Mouse (Mus musculus) T-helper 1 cell (primary cell): Measurements from ENCODE around the gene H2afj.

Experiments used
- in situ Hi-C: fragments of 300-600 bp; cut with MboI, MseI; formaldehyde crosslinking; loops from one replicate; pipeline ENCODE4 v1.15.1; 2025; ENCODE audit warnings: high pct_unique_total_duplicates

H2afj gene

GRCm38 (mm10) chr6:136805409-136805775, 2.7 kb upstream of the H2afj start:
- in situ Hi-C loops = no loop called here

- in situ Hi-C loops = no loop called here
These were observed 1.2 kb upstream of the H2afj start for GRCm38 (mm10) chr6:136806819-136807218.

GRCm38 (mm10) chr6:136807395-136808013, 540 bp upstream of the H2afj start:
- in situ Hi-C loops = no loop called here

- in situ Hi-C loops = no loop called here
These were observed 595 bp downstream of the H2afj start for GRCm38 (mm10) chr6:136808631-136809046.

- in situ Hi-C loops = no loop called here
These were observed 1.0 kb downstream of the H2afj start for GRCm38 (mm10) chr6:136809077-136809476.

- in situ Hi-C loops = loop anchor here (5.0 kb wide), 1 partner anchor 938 kb away; no protein-coding TSS in a partner anchor
These were observed 1.6 kb downstream of the H2afj start for GRCm38 (mm10) chr6:136809673-136810072.

- in situ Hi-C loops = loop anchor here (5.0 kb wide), 1 partner anchor 936 kb away; no protein-coding TSS in a partner anchor
These were observed 3.2 kb downstream of the H2afj start for GRCm38 (mm10) chr6:136811196-136811595.

GRCm38 (mm10) chr6:136813117-136813516, 5.1 kb downstream of the H2afj start:
- in situ Hi-C loops = loop anchor here (5.0 kb wide), 1 partner anchor 934 kb away; no protein-coding TSS in a partner anchor

- in situ Hi-C loops = no loop called here
These were observed 7.3 kb downstream of the H2afj start for GRCm38 (mm10) chr6:136815381-136815780.

- in situ Hi-C loops = no loop called here
These were observed 8.8 kb downstream of the H2afj start for GRCm38 (mm10) chr6:136816826-136817225.

- in situ Hi-C loops = no loop called here
These were observed 9.5 kb downstream of the H2afj start for GRCm38 (mm10) chr6:136817549-136817948.

- in situ Hi-C loops = no loop called here
These were observed 12.3 kb downstream of the H2afj start for GRCm38 (mm10) chr6:136820381-136820780.

- in situ Hi-C loops = no loop called here
These were observed 13.0 kb downstream of the H2afj start for GRCm38 (mm10) chr6:136821086-136821485.

- in situ Hi-C loops = no loop called here
These were observed 16.9 kb downstream of the H2afj start for GRCm38 (mm10) chr6:136824987-136825386.

GRCm38 (mm10) chr6:136827116-136827515, 19.1 kb downstream of the H2afj start:
- in situ Hi-C loops = no loop called here

GRCm38 (mm10) chr6:136827516-136827880, 19.5 kb downstream of the H2afj start, which contains the start of gene BC049715:
Gene BC049715 (plus strand): TSS chr6:136827626.
- in situ Hi-C loops = no loop called here

GRCm38 (mm10) chr6:136827881-136828561, 20.0 kb downstream of the H2afj start, which contains the start of gene Wbp11:
Gene Wbp11 (minus strand): TSS chr6:136828233.
- in situ Hi-C loops = no loop called here

GRCm38 (mm10) chr6:136828681-136829080, 20.6 kb downstream of the H2afj start:
- in situ Hi-C loops = no loop called here

GRCm38 (mm10) chr6:136831712-136832111, 23.7 kb downstream of the H2afj start:
- in situ Hi-C loops = no loop called here

GRCm38 (mm10) chr6:136835352-136835751, 27.3 kb downstream of the H2afj start, which contains the start of gene Smco3:
Gene Smco3 (minus strand): TSS chr6:136835452.
- in situ Hi-C loops = no loop called here

- in situ Hi-C loops = no loop called here
These were observed 29.3 kb downstream of the H2afj start for GRCm38 (mm10) chr6:136837323-136837722.

GRCm38 (mm10) chr6:136844903-136845302, 36.9 kb downstream of the H2afj start:
- in situ Hi-C loops = loop anchor here (5.0 to 10.0 kb wide), 2 partner anchors 67 to 140 kb away; no protein-coding TSS in a partner anchor
